In the genomic region with DNA sequence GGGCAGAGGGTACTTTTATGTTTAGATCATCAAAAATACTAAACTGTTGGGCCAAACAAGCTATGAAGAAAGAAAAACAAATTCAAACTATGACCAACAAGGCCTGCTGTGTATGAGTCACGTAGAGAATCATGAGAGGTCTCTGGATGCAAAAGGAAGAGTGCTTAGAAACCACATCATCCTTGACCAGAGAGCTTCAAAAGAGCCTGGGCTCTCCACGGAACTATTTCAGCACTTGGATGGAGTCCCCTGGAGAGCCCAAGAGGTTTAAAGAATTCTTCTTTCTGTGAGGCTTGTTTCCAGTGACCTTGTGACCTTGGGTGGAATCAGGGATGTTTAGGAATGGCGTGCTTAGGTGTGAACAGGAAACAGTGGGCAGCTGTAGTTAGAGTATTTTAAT, we compare ENCODE assay signal across 16 mouse cellular contexts. TPM values are rescaled to one million over a fixed set of nuclear protein-coding genes. Genes with fewer than 3 reads are reported as not detected.
"Had no signal": no experiment of that assay in that cellular context is flagged by ENCODE, and none has a peak within 500 bp of the region (broad histone marks: within the 10 kb centered on the region; RNA-seq: fewer than 3 reads in every experiment).

No protein-coding gene starts in this region.

- H3K27me3 ChIP-seq: limb, embryonic 13.5 days; midbrain, embryonic 15.5 days had no signal

- H3K36me3 ChIP-seq: limb, embryonic 13.5 days; midbrain, embryonic 10.5 days; midbrain, embryonic 15.5 days had no signal

- H3K27ac ChIP-seq: kidney, postnatal 0 days; limb, embryonic 13.5 days; liver, embryonic 14.5 days; midbrain, embryonic 10.5 days; midbrain, embryonic 15.5 days had no signal

- ATAC-seq: midbrain, embryonic 15.5 days had no signal

- H3K9ac ChIP-seq: limb, embryonic 13.5 days; liver, embryonic 14.5 days; midbrain, embryonic 15.5 days had no signal

- H3K4me1 ChIP-seq: limb, embryonic 13.5 days; midbrain, embryonic 10.5 days; midbrain, embryonic 15.5 days had no signal

- DNase-seq: kidney, adult 9 months; kidney, postnatal 4 days; left cerebral cortex, postnatal 4 days; lung, adult 18-20 months; lung, postnatal 10 days; lung, postnatal 4 days; spleen, adult 18-20 months; thymus, adult 18-20 months; thymus, postnatal 14 days had no signal

- H3K4me2 ChIP-seq: limb, embryonic 13.5 days; midbrain, embryonic 15.5 days had no signal

- H3K9me3 ChIP-seq: limb, embryonic 13.5 days; midbrain, embryonic 10.5 days; midbrain, embryonic 15.5 days had no signal

- H3K4me3 ChIP-seq: limb, embryonic 13.5 days; midbrain, embryonic 10.5 days; midbrain, embryonic 15.5 days had no signal

RNA-seq across cellular contexts. Expression of gene Musk, which starts 53.5 kb away (rescaled TPM):
- total RNA-seq: liver, adult 2 months; megakaryocyte, adult 5-6 weeks had no signal
- polyA plus RNA-seq: liver, adult 2 months; liver, embryonic 14.5 days; midbrain, embryonic 15.5 days had no signal
